Mouse (Mus musculus) embryonic facial prominence, embryonic 12.5 days (tissue): ENCODE data around the gene Wnt6. TPM values are rescaled to one million over a fixed set of nuclear protein-coding genes. Genes with fewer than 3 reads are reported as not detected.

Experiments
- polyA plus RNA-seq: library from polyadenylated mRNA; unstranded; fragments of >200 nt; fragmentation: Nextera tagmentation; extraction: Ambion mirVana; gene quantifications from 2 replicates; pipeline ENCODE4 v1.2.1, GENCODE M21; 2016

The Wnt6 gene
- polyA plus RNA-seq, 1 experiment from 2014 or later = 30.8 TPM

Other genes with a start within 250 kb of the Wnt6 start
- gene Plcd4, start 229.0 kb upstream of the Wnt6 start, polyA plus RNA-seq = 0.89 and 1.2 TPM in 2 replicates
- 39.8 and 41.7 TPM in 2 replicates for gene Usp37, start 227.6 kb upstream of the Wnt6 start, polyA plus RNA-seq
- 9.5 and 10.5 TPM in 2 replicates for gene Zfp142, start 183.6 kb upstream of the Wnt6 start, polyA plus RNA-seq
- gene Bcs1l, start 183.6 kb upstream of the Wnt6 start, polyA plus RNA-seq = 15.2 and 17.8 TPM in 2 replicates
- 37.9 and 39.0 TPM in 2 replicates for gene Rnf25, start 170.5 kb upstream of the Wnt6 start, polyA plus RNA-seq
- gene Stk36, start 170.4 kb upstream of the Wnt6 start, polyA plus RNA-seq = 13.7 and 13.9 TPM in 2 replicates
- gene Ttll4, start 110.1 kb upstream of the Wnt6 start, polyA plus RNA-seq = 28.6 and 29.3 TPM in 2 replicates
- 9.1 and 10.5 TPM in 2 replicates for gene Cyp27a1, start 58.3 kb upstream of the Wnt6 start, polyA plus RNA-seq
- 0.47 and 0.56 TPM in 2 replicates for gene Prkag3, start 22.7 kb upstream of the Wnt6 start, polyA plus RNA-seq
- gene Wnt10a, start 19.6 kb downstream of the Wnt6 start, polyA plus RNA-seq = 3.1 and 3.5 TPM in 2 replicates
- gene Cdk5r2, start 83.0 kb downstream of the Wnt6 start, polyA plus RNA-seq = 0.31 and 0.47 TPM in 2 replicates
- 0.32 and 0.56 TPM in 2 replicates for gene Fev, start 113.5 kb downstream of the Wnt6 start, polyA plus RNA-seq
- gene Cryba2, start 121.3 kb downstream of the Wnt6 start, polyA plus RNA-seq = 8.4 and 16.1 TPM in 2 replicates
- gene Cfap65, start 163.7 kb downstream of the Wnt6 start, polyA plus RNA-seq = 0.04 and 0.06 TPM in 2 replicates
- 0.18 and 0.60 TPM in 2 replicates for gene Ihh, start 179.8 kb downstream of the Wnt6 start, polyA plus RNA-seq